Mouse (Mus musculus) spleen, postnatal 14 days (tissue): ENCODE data around the gene Rbm31y.
"Not testable (repeated sequence)": the region's sequence is repeated elsewhere in the genome, so short reads cannot be mapped to it uniquely, and the experiment has no call there.

Experiments used
- DNase-seq, 2 experiments: peaks; one replicate each; pipeline ENCODE4 v3.0.0; 2021 to 2022; ENCODE audit warnings: low spot score in 2 of 2

Rbm31y gene

DNA sequence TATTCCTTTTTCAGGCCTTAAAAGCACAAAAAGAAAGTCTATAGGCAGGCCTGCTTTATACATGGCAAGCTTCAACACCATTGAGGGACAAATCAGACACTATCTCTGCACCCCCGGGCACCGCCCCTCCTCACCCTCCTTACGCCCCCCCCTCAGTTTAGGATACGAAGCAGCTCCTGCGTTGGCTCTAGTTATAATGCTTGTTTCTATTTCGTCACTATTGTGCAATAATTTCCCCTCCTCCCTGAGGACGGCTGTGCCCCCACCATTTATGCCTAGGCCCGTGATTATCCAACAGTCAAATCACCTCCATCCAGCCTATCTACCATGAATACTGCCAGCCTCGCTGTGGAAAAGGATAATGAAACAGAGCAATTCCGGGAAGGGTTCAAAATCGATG lies at the start of gene Rbm31y:
Rbm31y (plus strand) TSS at position 301 of the 400 bp plus-strand sequence.
- not testable (repeated sequence) for DNase-seq
